Mouse (Mus musculus): ENCODE results near the gene Gm10271.

GRCm38 (mm10) chr10:116928826-116929225 lies 43.6 kb downstream of the Gm10271 start:
- TF ChIP-seq CTCF (conservative IDR thresholded peaks at IDR 0.05; ENCODE audit: low read length) (no peak), NANOG (IDR thresholded peaks at IDR 0.05; ENCODE audit: borderline replicate concordance, low read length) (no peak), POU5F1 (IDR thresholded peaks at IDR 0.05; ENCODE audit: borderline replicate concordance, low read length) (no peak)

Data from E14TG2a.4 (cell line).